Mouse (Mus musculus): Measurements from ENCODE around the gene Scd4.

GRCm38 (mm10) chr19:44295741-44296140 is 37.2 kb upstream of the Scd4 start:
- TF ChIP-seq CTCF (IDR thresholded peaks at IDR 0.05; ENCODE audit: extremely low read depth, insufficient read depth, insufficient read length, insufficient replicate concordance): peak; percentile 97; the same call in 1 of the 2 replicates
- TF ChIP-seq POLR2A (IDR thresholded peaks at IDR 0.05; ENCODE audit: low read depth, low read length): no peak
